Mouse (Mus musculus) thymus, adult 2 months (tissue): ENCODE measurements at regions not wholly inside any gene's neighbourhood (a gene's known extent, or its start where the extent isn't known, plus 50 kb on each side); places are given as distances from the start of the nearest gene placed in this dataset.

Experiments
- CTCF ChIP-seq: fragments of 200-500 bp; IDR thresholded peaks from 2 replicates; pipeline ENCODE4 v1.5.1; 2012; ENCODE audit warnings: mild to moderate bottlenecking, control low read depth, low read length, moderate library complexity, borderline replicate concordance; ENCODE audit not compliant: control insufficient read depth, poor library complexity, insufficient read depth; ENCODE audit errors: extremely low read depth
- POLR2A ChIP-seq: fragments of 200-500 bp; IDR thresholded peaks from 2 replicates; pipeline ENCODE4 v1.6.1; 2012; ENCODE audit warnings: mild to moderate bottlenecking, low read length, control low read depth, moderate library complexity; ENCODE audit not compliant: control insufficient read depth, poor library complexity, insufficient read depth; ENCODE audit errors: extremely low read depth

DNA sequence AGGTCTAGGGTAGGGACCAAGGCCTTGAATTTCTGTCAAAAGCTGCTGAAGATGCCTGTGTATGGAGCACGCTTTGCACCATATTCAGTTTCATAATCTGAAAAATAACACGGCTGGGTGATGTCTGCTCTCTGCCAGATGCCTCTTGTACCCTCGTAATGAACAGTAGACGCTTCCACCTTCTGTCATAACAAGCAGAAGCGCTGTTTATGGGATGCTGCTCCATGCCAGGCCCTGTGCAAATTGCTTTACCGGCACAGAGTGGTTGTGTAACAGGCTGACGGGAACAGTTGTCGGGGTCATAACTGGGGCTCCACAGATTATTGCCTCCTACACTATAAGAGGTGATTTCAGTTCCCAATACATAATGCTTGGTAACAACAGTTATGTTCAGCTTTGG is 211.5 kb upstream of the Tnp1 start:
- TF ChIP-seq CTCF (no peak), POLR2A (no peak)
